Mouse (Mus musculus): ENCODE results near the gene Prdm2. TPM values are rescaled to one million over a fixed set of nuclear protein-coding genes. Genes with fewer than 3 reads are reported as not detected.

The Prdm2 gene
- polyA plus RNA-seq, 1 experiment from 2014 or later, result 7.6 TPM

DNA sequence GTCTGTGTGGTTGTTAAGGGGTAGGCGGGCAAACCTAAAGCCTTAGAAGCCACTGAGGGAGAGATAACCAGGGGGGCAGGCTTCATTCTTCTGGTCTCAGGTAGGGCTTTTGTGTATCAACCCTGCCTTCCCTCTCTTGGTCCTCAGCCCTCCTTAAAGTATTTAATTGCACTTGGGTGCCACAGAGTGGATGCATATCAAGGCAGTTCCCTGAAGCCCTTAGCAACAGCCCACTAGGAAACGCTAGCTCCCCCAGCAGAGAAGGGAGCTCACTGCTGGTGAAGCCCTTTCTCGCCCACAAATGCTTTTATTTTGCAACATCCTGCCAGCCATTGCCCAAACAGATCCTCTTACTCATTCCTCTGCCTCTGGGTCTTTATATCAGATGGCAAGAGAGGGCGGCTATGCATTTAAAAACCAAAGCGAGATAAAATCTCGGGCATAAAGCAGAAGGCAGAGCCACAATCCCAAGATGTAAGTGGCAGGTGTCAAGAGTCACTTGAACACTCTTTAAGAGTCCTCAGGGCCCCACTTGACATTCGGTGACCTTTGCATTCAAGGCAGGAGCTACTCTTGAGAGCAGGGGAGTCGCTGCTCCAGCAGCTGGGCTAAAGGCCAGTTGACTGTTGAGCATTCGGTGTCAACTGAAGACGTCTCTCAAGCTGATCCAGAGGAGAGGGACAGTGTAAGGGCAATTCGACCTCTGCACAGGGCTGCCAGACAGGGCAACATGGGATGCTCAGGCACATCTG, 113.3 kb downstream of the Prdm2 start:
- Histone ChIP-seq H3K27me3 (ENCODE audit: control insufficient read depth, insufficient read depth, low read length) (0 out of 2 replicates have a peak, but pooled peaks cover 6% of the 10 kb centered on the region), H3K4me3 (ENCODE audit: low read length) (no peak overlapping the region), H3K4me2 (ENCODE audit: low read depth, low read length) (no peak overlapping the region), H3K27ac (ENCODE audit: low read length) (no peak overlapping the region), H3K4me1 (ENCODE audit: control insufficient read depth, insufficient read depth, low read length) (peaks cover 4% of the 10 kb centered on the region; the same call in 1 of the 2 replicates), H3K36me3 (ENCODE audit: control insufficient read depth, insufficient read depth) (no peaks in the 10 kb centered on the region), H3K9me3 (replicated peaks; ENCODE audit: control insufficient read depth, low read length) (no peaks in the 10 kb centered on the region), H3K9ac (ENCODE audit: low read length) (no peak overlapping the region)
- WGBS, result 32% methylated on average over 11 of the region's 11 CpGs
- no peak for ATAC-seq (replicated peaks; ENCODE audit: extremely low read depth, insufficient read depth, low FRiP score)

DNA sequence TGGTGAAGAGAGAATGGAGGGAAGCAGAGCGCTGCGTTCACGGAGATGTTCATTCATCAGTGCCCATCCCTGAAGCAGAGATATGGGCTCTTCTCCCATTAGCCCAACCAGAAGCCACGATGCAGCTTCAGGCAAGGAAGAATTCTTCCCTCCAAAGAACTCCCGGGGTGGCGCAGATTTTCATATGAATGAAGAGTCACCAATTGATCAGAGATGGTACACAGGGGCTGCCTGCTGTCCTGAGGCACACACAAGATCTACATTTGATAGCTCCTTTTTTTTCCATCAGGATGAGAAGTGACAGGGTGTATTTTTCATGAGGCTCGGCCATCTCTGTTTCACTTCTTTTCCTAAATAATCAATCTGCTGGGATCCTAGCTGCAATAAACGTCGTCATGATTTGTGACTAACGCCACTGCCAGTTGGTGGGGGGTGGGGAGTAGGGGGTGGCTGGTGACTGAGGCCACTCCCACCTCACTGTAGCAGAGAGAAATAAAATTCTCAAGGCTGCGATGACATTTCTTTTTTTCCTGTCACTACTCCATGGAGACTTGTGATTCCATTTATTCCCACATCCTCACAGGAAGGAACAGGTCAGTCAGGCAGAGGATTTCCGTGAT, 120.6 kb downstream of the Prdm2 start:
- no peak overlapping the region for H3K4me3 ChIP-seq (ENCODE audit: low read length)
- 0 out of 2 replicates have a peak, but pooled peaks cover 3% of the 10 kb centered on the region for H3K27me3 ChIP-seq (ENCODE audit: control insufficient read depth, insufficient read depth, low read length)
- no peaks in the 10 kb centered on the region; the same call in 1 of the 2 replicates for H3K9me3 ChIP-seq (replicated peaks; ENCODE audit: control insufficient read depth, low read length)
- H3K27ac ChIP-seq (ENCODE audit: low read length), result no peak overlapping the region
- no peak overlapping the region for H3K4me2 ChIP-seq (ENCODE audit: low read depth, low read length)
- H3K4me1 ChIP-seq (ENCODE audit: control insufficient read depth, insufficient read depth, low read length), result no peaks in the 10 kb centered on the region
- H3K36me3 ChIP-seq (ENCODE audit: control insufficient read depth, insufficient read depth), result no peaks in the 10 kb centered on the region
- H3K9ac ChIP-seq (ENCODE audit: low read length), result no peak overlapping the region
- no peak for ATAC-seq (replicated peaks; ENCODE audit: extremely low read depth, insufficient read depth, low FRiP score)
- 57% methylated on average over 12 of the region's 12 CpGs for WGBS

DNA sequence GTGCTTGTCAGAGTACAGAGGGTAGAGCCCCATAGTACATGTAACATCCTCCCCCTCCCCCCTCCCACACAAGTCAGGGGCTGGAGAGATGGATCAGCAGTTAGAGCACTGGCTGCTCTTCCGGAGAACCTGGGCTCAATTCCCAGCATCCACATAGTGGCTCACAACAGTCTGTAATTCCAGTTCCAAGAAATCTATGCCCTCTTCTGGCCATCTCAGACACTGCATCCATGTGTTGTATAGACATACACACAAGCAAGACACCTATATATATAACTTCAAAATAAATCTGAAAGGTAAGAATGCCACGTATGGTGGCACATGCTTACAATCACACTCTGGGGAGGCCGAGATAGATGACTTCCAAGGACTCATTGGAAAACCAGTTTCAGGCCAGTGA, 122.2 kb downstream of the Prdm2 start:
- H3K27ac ChIP-seq (ENCODE audit: low read length), result no peak overlapping the region
- H3K27me3 ChIP-seq (ENCODE audit: control insufficient read depth, insufficient read depth, low read length), result peaks cover 2% of the 10 kb centered on the region; the same call in 1 of the 2 replicates
- no peaks in the 10 kb centered on the region for H3K36me3 ChIP-seq (ENCODE audit: control insufficient read depth, insufficient read depth)

DNA sequence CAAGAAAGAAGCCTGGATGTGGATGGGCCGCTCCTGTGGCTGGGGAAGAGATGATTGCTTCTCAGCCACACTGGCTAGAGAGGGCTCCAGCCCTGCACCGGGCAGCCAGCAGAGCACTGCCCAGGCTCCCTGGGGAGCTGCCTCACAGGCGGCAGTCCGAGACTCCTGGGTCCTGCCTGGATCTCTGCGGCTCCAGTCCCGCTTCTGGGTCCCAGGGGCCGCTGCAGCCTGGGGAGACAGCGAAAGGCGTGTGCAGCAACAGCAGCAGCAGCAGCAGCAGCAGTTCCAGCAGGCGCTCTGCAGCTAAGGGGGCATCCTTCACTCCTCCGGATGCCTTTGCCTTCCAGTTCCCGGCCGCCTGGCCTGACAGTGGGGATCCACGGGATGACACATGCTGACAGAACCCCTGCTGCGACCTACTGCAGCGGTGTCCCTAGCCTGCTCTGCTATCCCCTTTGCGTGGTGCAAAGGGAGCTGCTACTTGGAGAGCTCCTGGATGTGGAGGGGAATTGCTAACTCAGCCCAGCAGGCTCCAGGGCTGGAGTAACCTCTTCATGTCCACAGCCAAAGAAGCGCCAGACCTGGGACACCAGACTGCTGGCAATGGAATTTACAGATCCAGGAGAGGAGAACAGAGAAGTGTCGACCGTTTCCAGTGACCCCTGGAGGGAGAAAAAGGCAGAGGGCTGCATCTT, 138.6 kb downstream of the Prdm2 start:
- ATAC-seq (replicated peaks; ENCODE audit: extremely low read depth, insufficient read depth, low FRiP score), result no peak
- H3K4me3 ChIP-seq (ENCODE audit: low read length), result peak overlapping the region; percentile 35
- H3K27ac ChIP-seq (ENCODE audit: low read length), result no peak overlapping the region
- peaks cover 10% of the 10 kb centered on the region for H3K27me3 ChIP-seq (ENCODE audit: control insufficient read depth, insufficient read depth, low read length)
- H3K9ac ChIP-seq (ENCODE audit: low read length), result 0 out of 2 replicates have a peak overlapping the region, but pooled peaks have one; percentile 41
- WGBS, result 2% methylated on average over 20 of the region's 20 CpGs
- peaks cover 2% of the 10 kb centered on the region; the same call in 1 of the 2 replicates for H3K4me1 ChIP-seq (ENCODE audit: control insufficient read depth, insufficient read depth, low read length)
- H3K9me3 ChIP-seq (replicated peaks; ENCODE audit: control insufficient read depth, low read length), result no peaks in the 10 kb centered on the region
- H3K4me2 ChIP-seq (ENCODE audit: low read depth, low read length), result peak overlapping the region; percentile 58
- no peaks in the 10 kb centered on the region for H3K36me3 ChIP-seq (ENCODE audit: control insufficient read depth, insufficient read depth)

More for the DNA sequence above, 122.2 kb downstream of the Prdm2 start:
- Histone ChIP-seq H3K4me3 (ENCODE audit: low read length) (no peak overlapping the region), H3K9ac (ENCODE audit: low read length) (no peak overlapping the region), H3K4me2 (ENCODE audit: low read depth, low read length) (no peak overlapping the region), H3K9me3 (replicated peaks; ENCODE audit: control insufficient read depth, low read length) (no peaks in the 10 kb centered on the region; the same call in 1 of the 2 replicates), H3K4me1 (ENCODE audit: control insufficient read depth, insufficient read depth, low read length) (no peaks in the 10 kb centered on the region)
- WGBS, result 95% methylated on average over 3 of the region's 3 CpGs
- no peak for ATAC-seq (replicated peaks; ENCODE audit: extremely low read depth, insufficient read depth, low FRiP score)

DNA sequence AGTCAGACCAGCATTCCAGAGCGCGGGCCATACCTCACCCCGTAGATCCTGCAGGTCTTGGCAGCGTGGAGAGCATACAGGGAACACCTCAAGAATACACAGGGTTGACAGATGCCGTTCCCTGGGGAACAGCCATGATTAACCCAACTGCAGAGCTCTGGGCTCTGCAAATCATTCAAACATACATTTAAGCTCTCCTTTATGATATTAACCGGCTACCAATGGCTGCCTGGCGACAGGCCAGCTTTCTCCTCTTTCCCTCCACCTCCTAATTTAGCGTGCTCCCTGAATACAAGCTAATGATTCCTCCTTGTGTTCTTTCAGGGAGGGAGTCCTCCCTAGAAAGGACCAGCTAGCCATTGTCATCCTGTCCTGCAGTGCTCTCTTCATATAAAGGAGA, 141.0 kb downstream of the Prdm2 start:
- H3K9ac ChIP-seq (ENCODE audit: low read length), result no peak overlapping the region
- H3K4me1 ChIP-seq (ENCODE audit: control insufficient read depth, insufficient read depth, low read length), result peaks cover 2% of the 10 kb centered on the region; the same call in 1 of the 2 replicates
- H3K36me3 ChIP-seq (ENCODE audit: control insufficient read depth, insufficient read depth), result no peaks in the 10 kb centered on the region
- no peak overlapping the region for H3K27ac ChIP-seq (ENCODE audit: low read length)
- H3K4me2 ChIP-seq (ENCODE audit: low read depth, low read length), result no peak overlapping the region
- H3K4me3 ChIP-seq (ENCODE audit: low read length), result no peak overlapping the region
- H3K9me3 ChIP-seq (replicated peaks; ENCODE audit: control insufficient read depth, low read length), result no peaks in the 10 kb centered on the region; the same call in 1 of the 2 replicates
- no peak for ATAC-seq (replicated peaks; ENCODE audit: extremely low read depth, insufficient read depth, low FRiP score)
- WGBS, result 52% methylated on average over 8 of the region's 8 CpGs
- peaks cover 10% of the 10 kb centered on the region for H3K27me3 ChIP-seq (ENCODE audit: control insufficient read depth, insufficient read depth, low read length)

DNA sequence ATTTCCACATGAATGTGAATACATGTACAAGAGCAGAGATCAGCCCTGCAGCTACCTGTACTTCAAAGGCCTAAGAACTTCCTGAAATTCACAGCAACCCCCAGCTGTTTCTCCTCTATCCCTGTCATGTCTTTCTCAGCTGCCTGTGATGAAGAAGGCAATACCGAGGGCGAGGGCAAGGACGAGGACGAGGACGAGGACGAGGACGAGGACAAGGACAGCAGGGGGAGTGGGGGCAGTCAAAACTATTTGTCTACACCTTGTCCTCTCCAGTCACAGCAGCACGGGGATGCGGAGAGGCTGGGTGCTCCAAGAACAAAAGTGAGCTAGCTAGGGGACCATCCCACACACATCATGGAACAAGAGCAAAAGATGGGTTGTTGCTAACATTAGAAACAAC, 145.8 kb downstream of the Prdm2 start:
- Histone ChIP-seq H3K4me1 (ENCODE audit: control insufficient read depth, insufficient read depth, low read length) (no peaks in the 10 kb centered on the region), H3K4me2 (ENCODE audit: low read depth, low read length) (no peak overlapping the region), H3K36me3 (ENCODE audit: control insufficient read depth, insufficient read depth) (no peaks in the 10 kb centered on the region), H3K9me3 (replicated peaks; ENCODE audit: control insufficient read depth, low read length) (no peaks in the 10 kb centered on the region; the same call in 1 of the 2 replicates), H3K27me3 (ENCODE audit: control insufficient read depth, insufficient read depth, low read length) (no peaks in the 10 kb centered on the region; the same call in 1 of the 2 replicates), H3K9ac (ENCODE audit: low read length) (no peak overlapping the region), H3K27ac (ENCODE audit: low read length) (no peak overlapping the region), H3K4me3 (ENCODE audit: low read length) (no peak overlapping the region)
- no peak for ATAC-seq (replicated peaks; ENCODE audit: extremely low read depth, insufficient read depth, low FRiP score)
- 78% methylated on average over 9 of the region's 9 CpGs for whole genome bisulfite sequencing

DNA sequence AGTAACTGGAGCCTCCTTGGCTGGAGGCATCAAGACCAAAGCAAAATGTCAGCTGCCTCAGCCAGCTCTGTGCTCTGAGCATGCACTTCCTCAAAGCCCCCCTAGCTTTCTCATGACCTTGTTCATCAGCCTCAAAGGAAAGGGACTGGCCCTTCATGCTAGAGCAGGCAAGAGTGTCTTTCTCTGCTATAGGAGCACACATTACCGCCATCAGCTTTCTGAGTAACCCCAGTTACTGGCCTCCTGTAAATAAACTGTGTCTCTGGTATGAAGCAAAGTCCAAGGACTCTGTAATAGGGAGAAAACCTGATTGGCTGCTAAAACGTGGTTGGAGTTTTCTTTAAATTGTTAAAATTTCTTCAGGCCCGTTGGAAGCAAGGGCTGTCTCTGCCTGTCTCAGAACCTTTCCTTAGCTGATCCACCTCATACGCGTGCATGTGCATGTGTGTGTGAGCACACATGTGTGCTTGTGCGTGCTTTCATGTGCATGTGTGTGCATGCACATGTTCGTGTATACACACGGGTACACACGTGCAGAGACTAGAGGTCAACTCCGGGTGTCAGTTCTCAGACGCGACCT, 153.9 kb downstream of the Prdm2 start:
- no peaks in the 10 kb centered on the region for H3K4me1 ChIP-seq (ENCODE audit: control insufficient read depth, insufficient read depth, low read length)
- ATAC-seq (replicated peaks; ENCODE audit: extremely low read depth, insufficient read depth, low FRiP score), result no peak
- H3K27me3 ChIP-seq (ENCODE audit: control insufficient read depth, insufficient read depth, low read length), result no peaks in the 10 kb centered on the region
- no peak overlapping the region for H3K27ac ChIP-seq (ENCODE audit: low read length)
- 86% methylated on average over 12 of the region's 12 CpGs for whole genome bisulfite sequencing
- H3K9ac ChIP-seq (ENCODE audit: low read length), result no peak overlapping the region
- no peak overlapping the region for H3K4me2 ChIP-seq (ENCODE audit: low read depth, low read length)
- H3K36me3 ChIP-seq (ENCODE audit: control insufficient read depth, insufficient read depth), result no peaks in the 10 kb centered on the region
- H3K4me3 ChIP-seq (ENCODE audit: low read length), result no peak overlapping the region
- H3K9me3 ChIP-seq (replicated peaks; ENCODE audit: control insufficient read depth, low read length), result no peaks in the 10 kb centered on the region
